Mouse (Mus musculus) splenic B cell, adult 2 months (primary cell): ENCODE data around the gene Hist1h2ah.
A peak's percentile ranks its signal among the peaks of the same experiment; 100 is the strongest.

ENCODE experiments used
- DNase-seq: peaks from one replicate; pipeline ENCODE4 v3.0.0-alpha.2; 2011; ENCODE audit warnings: low read depth, low spot score
- H3K27me3 ChIP-seq: 2 replicates; pipeline ENCODE4 v1.6.1; 2012; ENCODE audit warnings: mild to moderate bottlenecking, low read length, moderate library complexity, mixed read lengths; ENCODE audit not compliant: control insufficient read depth, poor library complexity, insufficient read depth, severe bottlenecking
- H3K36me3 ChIP-seq: 2 replicates; pipeline ENCODE4 v1.6.1; 2012; ENCODE audit warnings: mild to moderate bottlenecking, low read length, moderate library complexity, mixed read lengths; ENCODE audit not compliant: control insufficient read depth, poor library complexity, insufficient read depth, severe bottlenecking

The Hist1h2ah gene

GRCm38 (mm10) chr13:21993957-21994738 lies 41.2 kb downstream of the Hist1h2ah start:
- H3K27me3 ChIP-seq = peaks cover 3% of the 10 kb centered on the region; the same call in 1 of the 2 replicates
- peak; percentile 44 for DNase-seq

GRCm38 (mm10) chr13:21992550-21992949 lies 42.8 kb downstream of the Hist1h2ah start:
- H3K36me3 ChIP-seq = no peaks in the 10 kb centered on the region
- no peak for DNase-seq
- no peaks in the 10 kb centered on the region; the same call in 1 of the 2 replicates for H3K27me3 ChIP-seq

More at GRCm38 (mm10) chr13:21993957-21994738, 41.2 kb downstream of the Hist1h2ah start:
- no peaks in the 10 kb centered on the region for H3K36me3 ChIP-seq
